Mouse (Mus musculus) G1E (cell line): ENCODE measurements at regions not wholly inside any gene's neighbourhood (a gene's known extent, or its start where the extent isn't known, plus 50 kb on each side); places are given as distances from the start of the nearest gene placed in this dataset.
A peak's percentile ranks its signal among the peaks of the same experiment; 100 is the strongest.

Experiments used
- ATAC-seq: 2 replicates; pipeline ENCODE4 v1.8.0; 2016; ENCODE audit warnings: mild to moderate bottlenecking; ENCODE audit not compliant: insufficient number of reproducible peaks, poor library complexity, low FRiP score, severe bottlenecking; ENCODE audit errors: extremely low read depth
- DNase-seq: peaks from one replicate; pipeline ENCODE4 v3.0.0; 2012; ENCODE audit warnings: low spot score
- H3K27me3 ChIP-seq: 2 replicates; pipeline ENCODE4 v1.6.1; 2012; ENCODE audit warnings: mild to moderate bottlenecking, low read length, inconsistent platforms; ENCODE audit not compliant: insufficient read depth
- H3K36me3 ChIP-seq: replicated peaks from 2 replicates; pipeline ENCODE3; 2012; ENCODE audit warnings: mild to moderate bottlenecking, inconsistent platforms
- H3K4me1 ChIP-seq: 2 replicates; pipeline ENCODE4 v1.6.1; 2012; ENCODE audit warnings: low read depth, low read length, inconsistent platforms, mixed read lengths; ENCODE audit not compliant: insufficient read depth
- H3K4me3 ChIP-seq: 2 replicates; pipeline ENCODE4 v1.5.1; 2012; ENCODE audit warnings: low read depth, mild to moderate bottlenecking, inconsistent platforms, low read length, moderate library complexity, mixed read lengths
- H3K9me3 ChIP-seq: replicated peaks from 2 replicates; pipeline ENCODE4 v1.6.1; 2012; ENCODE audit warnings: inconsistent platforms
- CTCF ChIP-seq: IDR thresholded peaks from 2 replicates; pipeline ENCODE4 v1.5.1; 2012; ENCODE audit warnings: low read depth, low read length, inconsistent platforms, mixed read lengths
- GATA1 ChIP-seq: IDR thresholded peaks from 2 replicates; pipeline ENCODE4 v1.6.1; 2012; ENCODE audit warnings: borderline replicate concordance, low read length, inconsistent platforms, mixed read lengths
- GATA2 ChIP-seq: IDR thresholded peaks from 2 replicates; pipeline ENCODE4 v1.6.1; 2012; ENCODE audit warnings: low read depth, low read length, inconsistent platforms, borderline replicate concordance
- POLR2AphosphoS5 ChIP-seq: IDR thresholded peaks from 2 replicates; pipeline ENCODE4 v1.6.1; 2012; ENCODE audit warnings: low read depth, low read length, inconsistent platforms; ENCODE audit not compliant: insufficient replicate concordance
- TAL1 ChIP-seq: conservative IDR thresholded peaks from 2 replicates; pipeline ENCODE4 v1.6.1; 2012; ENCODE audit warnings: low read depth, low read length, inconsistent platforms, mixed read lengths

GRCm38 (mm10) chr5:134009843-134010242, 89.7 kb upstream of the Castor2 start:
- peaks cover 65% of the 10 kb centered on the region for H3K9me3 ChIP-seq
- no peaks in the 10 kb centered on the region for H3K27me3 ChIP-seq
- DNase-seq (no peak), ATAC-seq (no peak)
- no peaks in the 10 kb centered on the region for H3K4me1 ChIP-seq
- no peaks in the 10 kb centered on the region for H3K36me3 ChIP-seq
- TF ChIP-seq TAL1 (no peak), CTCF (no peak), POLR2AphosphoS5 (no peak)
- H3K4me3 ChIP-seq = no peak overlapping the region

DNA sequence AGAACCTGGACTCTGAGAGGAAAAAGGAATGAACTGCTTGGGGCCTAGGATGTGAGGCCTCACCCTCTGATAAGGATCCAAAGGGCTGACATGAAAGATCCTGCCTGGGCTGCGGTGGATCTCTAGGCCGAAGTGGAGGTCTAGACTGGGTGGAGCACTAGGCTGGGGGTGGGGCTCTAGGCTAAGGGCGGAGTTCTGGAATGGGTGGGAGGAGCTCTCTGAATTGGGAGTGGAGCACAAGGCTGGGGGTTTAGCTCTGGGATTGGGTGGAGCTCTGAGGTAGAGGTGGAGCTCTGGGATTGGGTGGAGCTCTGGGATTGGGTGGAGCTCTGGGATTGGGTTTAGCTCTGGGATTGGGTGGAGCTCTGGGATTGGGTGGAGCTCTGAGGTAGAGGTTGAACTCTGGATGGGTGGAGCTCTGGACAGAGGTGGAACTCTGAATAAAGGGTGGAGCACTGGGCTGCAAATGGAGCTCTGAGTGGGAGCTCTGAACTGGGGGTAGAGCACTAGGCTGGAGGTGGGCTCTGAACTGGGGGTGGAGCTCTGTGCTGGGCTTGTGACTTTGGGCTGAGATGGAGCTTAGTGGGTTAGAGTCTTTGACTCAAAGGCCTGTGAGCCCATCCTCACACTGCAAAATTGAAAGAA, 92.3 kb upstream of the Castor2 start:
- H3K4me3 ChIP-seq = no peak overlapping the region
- no peak for TF ChIP-seq GATA2
- no peak for TF ChIP-seq GATA1
- TF ChIP-seq CTCF = no peak
- no peak for TF ChIP-seq POLR2AphosphoS5
- no peaks in the 10 kb centered on the region for H3K27me3 ChIP-seq
- H3K36me3 ChIP-seq = no peaks in the 10 kb centered on the region
- ATAC-seq = no peak
- DNase-seq = no peak
- peaks cover 66% of the 10 kb centered on the region for H3K9me3 ChIP-seq
- H3K4me1 ChIP-seq = no peaks in the 10 kb centered on the region

- ATAC-seq (peak; percentile 30; the same call in 1 of the 2 replicates), DNase-seq (no peak)
- peaks cover 69% of the 10 kb centered on the region for H3K9me3 ChIP-seq
- no peaks in the 10 kb centered on the region for H3K4me1 ChIP-seq
- H3K27me3 ChIP-seq = no peaks in the 10 kb centered on the region
- no peak overlapping the region for H3K4me3 ChIP-seq
- TF ChIP-seq POLR2AphosphoS5 (no peak), GATA2 (no peak), CTCF (no peak), GATA1 (no peak), TAL1 (no peak)
- no peaks in the 10 kb centered on the region for H3K36me3 ChIP-seq
Observed at GRCm38 (mm10) chr5:134006470-134007126, 92.9 kb upstream of the Castor2 start.

- Histone ChIP-seq H3K4me1 (no peaks in the 10 kb centered on the region), H3K36me3 (no peaks in the 10 kb centered on the region), H3K4me3 (no peak overlapping the region), H3K27me3 (no peaks in the 10 kb centered on the region), H3K9me3 (peaks cover 68% of the 10 kb centered on the region)
- ATAC-seq (no peak), DNase-seq (no peak)
- TF ChIP-seq GATA2 (no peak), POLR2AphosphoS5 (no peak), CTCF (no peak), GATA1 (no peak), TAL1 (no peak)
Observed at GRCm38 (mm10) chr5:134006001-134006400, 93.5 kb upstream of the Castor2 start.

DNA sequence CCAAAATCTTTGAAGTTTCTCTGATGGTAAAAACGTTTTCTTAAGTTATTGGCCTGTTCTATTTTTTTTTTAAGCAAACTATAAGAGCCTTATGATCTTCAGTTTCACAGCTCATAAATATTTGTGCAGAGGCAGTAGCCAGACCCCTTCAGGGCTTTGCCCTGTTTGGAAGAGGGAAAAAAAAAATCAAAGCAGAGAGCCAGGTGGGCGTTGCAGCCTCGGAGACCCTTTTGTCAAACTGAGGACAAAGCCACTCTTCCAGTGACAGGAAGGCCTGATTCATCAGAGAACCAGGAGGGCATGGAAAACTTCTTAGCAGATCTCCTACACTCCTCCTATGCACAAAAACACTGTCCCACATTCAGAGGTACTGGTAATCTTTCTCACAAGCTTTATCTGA, 99.4 kb upstream of the Castor2 start:
- H3K4me3 ChIP-seq = no peak overlapping the region
- TF ChIP-seq GATA2 = no peak
- ATAC-seq (no peak), DNase-seq (no peak)
- H3K27me3 ChIP-seq = no peaks in the 10 kb centered on the region
- no peaks in the 10 kb centered on the region for H3K4me1 ChIP-seq
- peaks cover 50% of the 10 kb centered on the region for H3K9me3 ChIP-seq
- no peaks in the 10 kb centered on the region for H3K36me3 ChIP-seq

DNA sequence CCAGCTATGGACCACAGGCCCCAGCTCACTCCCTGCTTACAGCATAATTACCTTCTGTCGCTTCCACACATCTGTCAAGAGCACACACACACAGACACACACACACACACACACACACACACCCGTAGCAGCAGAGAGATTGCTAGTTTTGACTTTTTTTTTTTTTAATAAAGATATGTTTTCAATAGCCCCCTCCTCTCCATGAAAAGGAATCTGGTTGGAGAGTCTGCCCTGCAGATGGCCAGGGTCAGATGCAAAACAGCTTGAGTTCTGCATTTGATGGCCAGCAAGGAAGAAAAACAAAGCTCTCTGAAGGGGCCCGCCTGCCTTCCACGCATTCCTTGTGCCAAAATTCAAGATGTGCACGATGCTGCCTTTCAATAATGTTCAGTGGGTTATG, 99.8 kb upstream of the Castor2 start:
- no peak for ATAC-seq
- no peak overlapping the region for H3K4me3 ChIP-seq

DNA sequence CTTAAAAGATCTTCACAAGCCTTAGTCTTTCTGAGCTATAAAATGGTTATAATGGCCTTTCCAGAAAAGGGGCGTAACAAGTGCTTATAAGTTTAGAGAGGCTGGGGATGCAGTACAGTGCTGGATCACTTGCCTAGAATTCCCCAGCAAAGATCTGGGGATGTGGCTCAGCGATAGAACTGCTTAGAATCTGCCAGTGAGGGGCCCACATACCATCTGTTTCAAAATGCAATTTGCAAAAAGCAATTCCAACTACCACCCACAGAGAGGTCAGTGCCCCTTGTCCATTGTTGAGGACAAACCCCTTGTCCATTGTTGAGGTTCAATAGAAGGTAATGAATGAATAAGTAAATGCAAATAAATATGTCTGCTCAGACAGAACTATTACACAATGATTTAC, 107.5 kb upstream of the Castor2 start:
- H3K9me3 ChIP-seq = peaks cover 49% of the 10 kb centered on the region
- DNase-seq (no peak), ATAC-seq (no peak)
- no peaks in the 10 kb centered on the region for H3K27me3 ChIP-seq
- no peaks in the 10 kb centered on the region for H3K4me1 ChIP-seq
- no peaks in the 10 kb centered on the region for H3K36me3 ChIP-seq
- H3K4me3 ChIP-seq = no peak overlapping the region
- TF ChIP-seq GATA1 = no peak
- no peak for TF ChIP-seq GATA2
- no peak for TF ChIP-seq CTCF
- no peak for TF ChIP-seq POLR2AphosphoS5
- TF ChIP-seq TAL1 = no peak

More for the DNA sequence above, 99.8 kb upstream of the Castor2 start:
- Histone ChIP-seq H3K9me3 (peaks cover 48% of the 10 kb centered on the region), H3K4me1 (no peaks in the 10 kb centered on the region), H3K36me3 (no peaks in the 10 kb centered on the region), H3K27me3 (no peaks in the 10 kb centered on the region)
- no peak for DNase-seq
- TF ChIP-seq TAL1 (no peak), GATA2 (no peak), POLR2AphosphoS5 (no peak), GATA1 (no peak), CTCF (no peak)
